Mouse (Mus musculus) bone marrow, adult 2 months (tissue): Measurements from ENCODE around the gene Fastkd3. TPM values are rescaled to one million over a fixed set of nuclear protein-coding genes. Genes with fewer than 3 reads are reported as not detected.

ENCODE experiments used
- H3K27ac ChIP-seq: fragments of 200-500 bp; 2 replicates; pipeline ENCODE4 v1.5.1; 2012; ENCODE audit warnings: low read depth, mild to moderate bottlenecking, control low read depth, inconsistent platforms, low read length; ENCODE audit not compliant: control insufficient read depth, poor library complexity, insufficient read depth
- H3K4me1 ChIP-seq: fragments of 200-500 bp; 2 replicates; pipeline ENCODE4 v1.6.1; 2011; ENCODE audit warnings: low read length; ENCODE audit not compliant: control insufficient read depth, insufficient read depth
- H3K4me3 ChIP-seq: fragments of 200-500 bp; replicated peaks from 2 replicates; pipeline ENCODE3; 2011; ENCODE audit warnings: mild to moderate bottlenecking, low read depth, low read length, control low read depth; ENCODE audit not compliant: control insufficient read depth
- CTCF ChIP-seq: fragments of 200-500 bp; IDR thresholded peaks from 2 replicates; pipeline ENCODE4 v1.5.1; 2011; ENCODE audit warnings: low read length, control low read depth; ENCODE audit not compliant: control insufficient read depth, insufficient read depth
- POLR2A ChIP-seq: fragments of 200-500 bp; IDR thresholded peaks from 2 replicates; pipeline ENCODE4 v1.6.1; 2011; ENCODE audit warnings: low read depth, mild to moderate bottlenecking, control low read depth, low read length, borderline replicate concordance; ENCODE audit not compliant: control insufficient read depth
- WGBS: fragments of 180-500 bp; shearing (Covaris S2); methylation state at CpG from one replicate; pipeline ENCODE4 v1.1.7; 2018; 5-methylcytosine and 5-hydroxymethylcytosine counted together
- polyA plus RNA-seq: library from polyadenylated mRNA; stranded (reverse); fragments of >200 nt; gene quantifications from 2 replicates; pipeline ENCODE4 v1.2.4, GENCODE M21; 2011; ENCODE audit warnings: low replicate concordance; ENCODE audit not compliant: missing spikeins, insufficient read depth, insufficient read length

Fastkd3 gene
- polyA plus RNA-seq, 1 experiment: 12.9 TPM

GRCm38 (mm10) chr13:68598953-68599352, 16.9 kb downstream of the Fastkd3 start:
- TF ChIP-seq POLR2A: no peak
- TF ChIP-seq CTCF: no peak

GRCm38 (mm10) chr13:68601184-68601583, 19.1 kb downstream of the Fastkd3 start:
- no peaks in the 10 kb centered on the region for H3K4me1 ChIP-seq
- TF ChIP-seq POLR2A: no peak
- no peak for TF ChIP-seq CTCF
- no peak overlapping the region for H3K4me3 ChIP-seq
- H3K27ac ChIP-seq: no peak overlapping the region
- 31% methylated on average over 6 of the region's 6 CpGs for WGBS

More at GRCm38 (mm10) chr13:68598953-68599352, 16.9 kb downstream of the Fastkd3 start:
- no peak overlapping the region for H3K4me3 ChIP-seq
- no peak overlapping the region for H3K27ac ChIP-seq
- no peaks in the 10 kb centered on the region for H3K4me1 ChIP-seq

GRCm38 (mm10) chr13:68603085-68603484, 21.1 kb downstream of the Fastkd3 start:
- no peak for TF ChIP-seq CTCF
- TF ChIP-seq POLR2A: no peak
- no peak overlapping the region for H3K27ac ChIP-seq
- WGBS: 70% methylated on average over 6 of the region's 6 CpGs
- H3K4me1 ChIP-seq: no peaks in the 10 kb centered on the region
- no peak overlapping the region for H3K4me3 ChIP-seq

- TF ChIP-seq CTCF: no peak
- TF ChIP-seq POLR2A: no peak
- 5% methylated on average over 11 of the region's 11 CpGs for WGBS
- no peak overlapping the region for H3K4me3 ChIP-seq
- H3K4me1 ChIP-seq: no peaks in the 10 kb centered on the region
- H3K27ac ChIP-seq: no peak overlapping the region
Measured at GRCm38 (mm10) chr13:68605689-68606126, 23.7 kb downstream of the Fastkd3 start.

GRCm38 (mm10) chr13:68607652-68608405, 25.8 kb downstream of the Fastkd3 start:
- WGBS: 41% methylated on average over 21 of the region's 21 CpGs
- TF ChIP-seq POLR2A (no peak), CTCF (no peak)
- no peak overlapping the region for H3K4me3 ChIP-seq
- no peak overlapping the region for H3K27ac ChIP-seq
- H3K4me1 ChIP-seq: no peaks in the 10 kb centered on the region

- no peak for TF ChIP-seq CTCF
- TF ChIP-seq POLR2A: no peak
- 59% methylated on average over 6 of the region's 6 CpGs for WGBS
- H3K4me1 ChIP-seq: no peaks in the 10 kb centered on the region
- no peak overlapping the region for H3K27ac ChIP-seq
- H3K4me3 ChIP-seq: no peak overlapping the region
Measured at GRCm38 (mm10) chr13:68622792-68623191, 40.8 kb downstream of the Fastkd3 start.

- Histone ChIP-seq H3K4me3 (no peak overlapping the region), H3K4me1 (no peaks in the 10 kb centered on the region), H3K27ac (no peak overlapping the region)
- TF ChIP-seq CTCF (no peak), POLR2A (no peak)
- WGBS: 73% methylated on average over 3 of the region's 3 CpGs
Measured at GRCm38 (mm10) chr13:68627041-68627440, 45.0 kb downstream of the Fastkd3 start.

Other genes with a start within 250 kb of the Fastkd3 start
- gene Mtrr, start 85 bp upstream of the Fastkd3 start, polyA plus RNA-seq: 5.0 and 5.8 TPM in 2 replicates
- not detected in 2 replicates for gene 1700001L19Rik, start 15.2 kb downstream of the Fastkd3 start, polyA plus RNA-seq